Mouse (Mus musculus) ovary, adult 2 months (tissue): ENCODE data around the gene Ip6k1. TPM values are rescaled to one million over a fixed set of nuclear protein-coding genes. Genes with fewer than 3 reads are reported as not detected.

Experiments used
- polyA plus RNA-seq: library from polyadenylated mRNA; depleted of rRNA; stranded (reverse); fragments of >200 nt; gene quantifications from 2 replicates; pipeline ENCODE4 v1.2.3, GENCODE M21; 2012; rRNA removed

Ip6k1 gene
- 209 and 244 TPM in 2 replicates for polyA plus RNA-seq

DNA sequence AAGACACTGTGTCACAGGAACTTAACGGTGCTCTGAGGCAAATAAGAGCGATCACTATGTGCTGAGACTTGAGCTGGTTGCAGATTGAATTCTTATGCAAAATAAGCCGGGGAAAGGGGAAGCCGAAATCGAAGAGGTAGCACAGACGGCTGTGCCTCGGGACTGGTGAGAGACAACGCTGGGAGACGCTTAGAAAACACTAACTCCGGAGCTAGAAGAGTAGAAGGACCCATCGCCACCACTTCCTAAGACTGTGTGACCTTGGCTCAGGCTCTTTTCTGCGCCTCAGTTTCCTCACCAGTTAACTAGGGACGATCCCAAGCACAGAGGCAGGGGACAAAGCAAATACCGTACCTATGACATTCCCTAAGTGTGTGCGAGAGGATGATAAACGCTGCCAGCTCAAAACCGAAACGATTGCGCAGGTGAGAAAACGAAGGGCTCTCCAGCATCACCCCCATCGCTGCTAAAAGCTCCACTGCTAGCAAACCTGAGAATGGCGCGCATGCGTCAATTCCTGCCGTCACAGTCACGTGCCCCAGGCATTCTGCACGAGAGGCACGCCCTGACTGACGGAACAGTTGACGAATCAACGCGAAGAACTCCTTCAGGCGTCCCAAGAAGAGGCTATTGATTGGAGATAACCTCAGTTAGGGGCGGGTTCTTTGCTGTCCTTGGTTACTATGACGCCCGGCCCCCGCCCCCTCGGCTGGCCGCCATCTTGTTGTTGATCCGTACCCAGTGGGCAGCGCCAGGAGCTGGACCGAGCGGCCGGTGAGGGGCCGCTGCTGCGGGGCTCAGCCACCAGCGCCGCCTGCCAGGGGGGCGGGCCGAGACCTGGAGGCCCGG is at the start of gene Ip6k1:
Gene Ip6k1 (plus strand): TSS at position 580 of the 849 bp plus-strand sequence.

DNA sequence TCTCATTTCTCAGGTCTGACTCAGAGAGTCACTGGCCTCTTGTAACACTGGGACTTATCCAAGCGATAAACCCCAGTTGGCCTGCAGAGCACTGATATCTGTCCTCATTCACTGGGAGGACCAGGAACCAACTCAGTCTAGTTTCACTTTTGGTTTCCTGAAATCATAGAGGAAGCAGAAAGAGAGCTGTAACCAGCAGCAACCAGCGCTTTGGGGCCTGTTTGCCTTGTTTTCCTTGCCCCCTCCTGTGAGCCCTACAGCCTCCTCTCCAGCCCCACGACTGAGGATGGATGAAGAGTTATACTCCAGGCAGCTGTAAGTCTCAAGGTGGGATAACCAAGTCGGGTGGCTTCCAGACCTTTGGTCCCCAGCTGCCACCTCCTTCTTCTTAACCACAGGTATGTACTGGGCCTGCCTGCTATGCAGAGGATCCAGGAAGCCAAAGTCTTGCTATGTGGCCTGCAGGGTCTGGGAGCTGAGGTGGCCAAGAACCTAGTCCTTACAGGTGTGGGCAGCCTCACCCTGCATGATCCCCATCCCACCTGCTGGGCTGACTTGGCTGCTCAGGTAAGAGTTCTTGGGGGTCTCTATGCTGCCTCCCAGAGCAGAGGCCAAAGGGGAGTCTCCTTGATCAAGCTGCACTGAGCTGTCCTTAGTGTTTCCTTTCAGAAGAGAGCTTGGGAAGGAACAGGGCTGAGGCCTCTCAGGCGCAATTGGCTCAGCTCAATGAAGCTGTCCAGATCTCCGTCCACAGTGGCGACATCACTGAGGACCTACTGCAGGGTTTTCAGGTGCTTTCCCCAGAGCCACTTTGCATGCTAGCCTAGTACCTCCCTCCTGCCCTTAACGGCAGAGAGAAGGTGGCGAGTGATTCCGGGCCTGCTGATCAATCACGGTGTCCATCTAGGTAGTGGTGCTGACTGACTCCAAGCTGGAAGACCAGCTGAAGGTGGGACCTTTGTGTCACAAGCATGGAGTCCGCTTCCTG is 26.6 kb upstream of the Ip6k1 start, which contains the start of gene Uba7:
Gene Uba7 (plus strand): TSS at position 107 of the 988 bp plus-strand sequence.

DNA sequence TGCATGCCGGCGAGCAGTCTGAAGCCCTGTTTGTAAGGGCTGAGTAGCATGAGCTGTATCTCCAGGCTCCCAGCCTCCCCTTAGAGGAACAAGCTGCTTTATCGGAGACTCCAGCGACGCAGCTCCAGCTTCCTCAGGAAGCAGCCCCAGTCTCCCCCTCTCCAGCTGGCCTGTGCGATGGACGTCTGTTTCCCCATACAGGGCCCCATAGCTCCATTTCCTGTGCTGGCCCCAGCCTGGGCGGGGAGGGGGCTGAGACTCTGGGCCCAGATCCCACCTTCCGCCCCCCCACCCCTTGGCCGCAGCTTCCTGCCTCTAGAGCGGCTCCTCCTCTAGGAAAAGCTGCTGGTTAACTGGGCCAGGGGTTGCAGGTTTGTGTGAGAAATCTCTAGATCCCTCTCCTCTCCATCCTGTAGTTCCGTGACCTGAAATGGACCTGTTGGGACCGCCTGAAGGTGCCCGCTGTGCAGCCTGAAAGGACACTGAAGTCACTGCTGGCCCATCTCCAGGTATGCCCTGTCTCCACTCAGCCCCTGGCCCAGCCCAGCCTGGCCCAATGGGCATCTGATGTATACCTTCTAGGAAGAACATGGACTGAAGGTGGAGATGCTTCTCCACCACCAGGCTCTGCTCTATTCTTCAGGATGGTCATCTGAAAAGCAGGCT is 19.5 kb upstream of the Ip6k1 start, which contains the start of gene Gm20661:
Gene Gm20661 (plus strand): TSS at position 378 of the 666 bp plus-strand sequence.

DNA sequence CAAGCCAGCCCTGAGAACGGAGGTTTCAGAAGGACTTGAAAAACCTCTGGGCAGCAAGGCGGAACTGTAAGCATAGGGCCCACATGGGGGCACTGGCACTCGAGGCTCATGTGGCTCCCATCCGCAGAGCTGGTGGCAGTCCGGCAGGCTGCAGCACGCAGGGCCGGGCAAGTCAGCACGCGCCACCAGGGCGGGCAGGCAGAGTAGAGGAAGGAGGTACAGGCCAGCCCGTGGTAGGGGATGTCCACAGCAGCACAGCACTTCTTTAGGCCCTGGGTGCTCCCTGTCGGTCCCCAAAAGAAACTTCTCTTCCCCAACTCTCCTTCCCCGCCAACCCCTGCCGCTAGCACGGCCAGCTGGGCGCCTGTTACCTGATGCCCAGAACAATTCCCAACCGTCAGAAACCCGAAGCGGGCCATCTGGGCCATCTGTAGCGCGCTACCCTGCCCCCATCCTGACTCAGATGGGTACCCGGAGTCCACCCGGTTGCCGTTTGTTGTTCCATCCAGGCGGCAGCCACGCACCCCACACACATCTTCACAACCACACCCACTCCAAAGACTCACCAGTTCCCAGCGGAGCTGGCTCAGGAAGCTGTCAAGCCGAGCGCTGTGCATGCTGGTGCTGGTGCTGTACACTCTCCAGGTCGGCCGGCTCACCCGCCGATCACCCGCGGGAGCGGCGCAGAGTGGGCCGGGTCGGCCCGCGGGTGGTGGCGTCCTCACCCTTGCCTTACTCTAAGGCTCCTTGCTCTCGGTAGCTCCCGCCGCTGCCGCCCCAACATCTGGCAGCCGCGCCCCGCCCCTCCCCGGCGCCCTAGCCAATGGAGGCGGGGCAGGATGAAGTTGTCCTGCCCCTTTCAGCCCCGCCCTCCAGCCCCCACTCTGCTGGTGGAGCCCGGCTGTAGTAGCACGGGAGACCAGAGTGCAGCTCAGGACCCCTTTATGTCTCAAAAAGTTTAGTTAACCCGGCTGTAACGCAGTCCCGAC is 16.9 kb upstream of the Ip6k1 start, which contains the start of gene Inka1:
Gene Inka1 (minus strand): TSS at position 749 of the 989 bp plus-strand sequence.

DNA sequence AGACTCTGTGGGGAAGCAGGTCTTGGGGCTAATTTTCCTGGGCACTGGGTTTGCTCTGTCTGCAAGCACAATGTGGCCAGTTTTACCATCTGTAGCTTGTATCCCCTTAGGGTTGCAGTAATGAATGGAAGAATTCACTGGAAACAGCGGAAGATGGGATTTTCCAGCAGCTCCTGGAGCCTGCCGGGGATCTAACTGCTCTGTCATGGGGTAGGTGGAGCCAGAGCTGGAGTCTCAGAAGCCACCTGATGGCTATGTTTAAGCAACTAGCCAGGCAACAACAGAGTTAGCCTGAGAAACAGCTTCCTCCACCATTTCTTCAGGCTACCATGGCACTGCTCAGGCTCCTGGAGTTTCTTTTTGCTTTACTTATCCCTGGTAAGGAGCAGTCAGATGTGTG is 10.1 kb upstream of the Ip6k1 start, which contains the start of gene Cdhr4:
Gene Cdhr4 (plus strand): TSS at position 301 of the 400 bp plus-strand sequence.

DNA sequence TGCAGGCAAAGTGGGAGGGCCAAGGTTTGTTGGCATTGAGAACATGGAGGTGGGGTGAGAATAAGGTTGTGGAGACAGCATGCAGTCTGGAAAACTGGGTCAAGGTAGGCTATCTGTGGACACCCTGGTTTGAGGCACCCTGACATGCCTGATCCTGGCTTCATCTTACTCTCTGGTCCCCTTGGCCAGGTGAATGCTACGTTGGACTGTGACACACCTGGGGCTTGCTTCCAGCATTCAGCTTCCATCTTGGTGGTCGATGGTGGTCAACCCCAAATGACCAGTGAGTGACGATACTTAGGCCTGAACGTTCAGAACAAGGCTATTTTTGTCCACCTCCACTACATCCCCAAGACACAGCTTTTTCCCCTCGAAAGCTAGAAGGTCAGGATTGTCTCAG is 6.3 kb upstream of the Ip6k1 start, which contains the start of gene Gm20662:
Gene Gm20662 (plus strand): TSS at position 301 of the 400 bp plus-strand sequence.

DNA sequence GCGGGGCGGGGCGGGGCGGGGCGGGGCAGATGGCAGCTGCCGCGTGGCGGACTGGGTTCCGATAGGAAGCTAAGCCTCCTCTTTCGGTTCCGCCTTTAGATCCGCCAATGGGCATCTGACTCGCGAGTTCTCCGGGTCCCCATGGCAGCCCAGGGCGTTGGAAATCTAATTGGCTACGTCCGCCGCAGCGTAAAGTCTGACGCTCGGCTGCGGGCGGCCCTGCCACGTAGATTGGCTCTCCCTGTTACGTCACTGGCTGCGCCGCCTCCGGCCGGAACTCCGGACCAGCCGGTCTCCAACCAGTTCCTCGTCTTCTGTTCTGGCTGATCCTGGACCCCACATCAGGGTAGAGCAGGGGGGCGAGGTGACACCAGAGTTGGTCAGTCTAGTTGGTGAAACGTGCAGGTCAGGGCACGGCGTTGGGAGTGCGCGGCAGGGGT is 46.7 kb downstream of the Ip6k1 start, which contains the start of gene Gmppb:
Gene Gmppb (plus strand): TSS at position 227 of the 440 bp plus-strand sequence.

DNA sequence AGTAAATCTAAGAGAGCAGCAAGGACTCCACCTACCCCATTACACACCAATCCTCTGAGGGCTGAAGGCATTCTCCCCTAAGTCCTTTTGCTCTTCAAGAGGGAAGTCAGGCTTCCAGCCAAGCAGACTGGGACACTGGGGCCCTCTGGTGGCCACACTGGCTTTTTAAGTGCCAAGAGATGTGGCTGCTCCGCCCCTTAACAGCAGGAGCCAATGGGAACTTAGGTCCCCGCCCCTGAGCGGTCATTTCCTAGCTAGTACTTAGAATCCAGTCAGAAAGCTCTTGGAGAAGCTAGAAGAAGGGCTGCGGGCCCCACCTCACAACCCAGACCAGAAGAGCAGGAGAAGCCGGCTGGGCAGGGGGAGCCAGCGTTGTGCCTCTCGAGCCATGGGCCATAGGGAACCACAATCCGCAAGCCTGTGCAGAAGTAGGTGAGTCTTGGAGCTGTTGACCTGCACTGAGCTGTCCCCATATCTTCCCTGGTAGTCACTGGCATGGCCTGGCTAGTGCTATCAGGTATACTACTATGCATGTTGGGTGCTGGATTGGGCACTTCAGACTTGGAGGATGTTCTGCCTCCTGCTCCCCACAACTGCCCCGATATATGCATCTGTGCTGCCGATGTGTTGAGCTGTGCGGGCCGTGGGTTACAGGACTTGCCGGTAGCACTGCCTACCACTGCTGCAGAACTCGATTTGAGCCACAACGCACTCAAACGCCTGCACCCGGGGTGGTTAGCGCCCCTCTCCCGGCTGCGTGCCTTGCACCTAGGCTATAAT is 50.8 kb downstream of the Ip6k1 start, which contains the start of gene Amigo3:
Gene Amigo3 (plus strand): TSS at position 275 of the 780 bp plus-strand sequence.

DNA sequence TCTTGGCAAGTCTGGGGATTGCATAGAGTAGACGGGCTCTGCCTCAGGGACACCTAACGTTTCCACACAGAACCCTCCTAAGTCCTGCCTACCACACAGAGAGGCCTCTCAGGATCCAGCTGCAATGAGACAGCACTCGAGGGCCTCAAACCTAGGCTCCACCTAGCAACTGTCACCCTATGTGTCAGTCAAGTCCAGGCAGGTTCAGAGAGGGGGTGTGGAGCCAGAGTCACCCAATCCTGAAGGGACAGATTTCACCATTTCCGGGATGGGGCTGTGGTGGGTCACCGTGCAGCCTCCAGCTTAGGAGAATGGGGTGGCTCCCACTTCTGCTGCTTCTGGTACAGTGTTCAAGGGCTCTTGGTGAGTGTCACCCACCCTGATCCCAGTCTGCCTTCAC is 77.9 kb downstream of the Ip6k1 start, which contains the start of gene Mst1:
Gene Mst1 (plus strand): TSS at position 269 of the 400 bp plus-strand sequence.

DNA sequence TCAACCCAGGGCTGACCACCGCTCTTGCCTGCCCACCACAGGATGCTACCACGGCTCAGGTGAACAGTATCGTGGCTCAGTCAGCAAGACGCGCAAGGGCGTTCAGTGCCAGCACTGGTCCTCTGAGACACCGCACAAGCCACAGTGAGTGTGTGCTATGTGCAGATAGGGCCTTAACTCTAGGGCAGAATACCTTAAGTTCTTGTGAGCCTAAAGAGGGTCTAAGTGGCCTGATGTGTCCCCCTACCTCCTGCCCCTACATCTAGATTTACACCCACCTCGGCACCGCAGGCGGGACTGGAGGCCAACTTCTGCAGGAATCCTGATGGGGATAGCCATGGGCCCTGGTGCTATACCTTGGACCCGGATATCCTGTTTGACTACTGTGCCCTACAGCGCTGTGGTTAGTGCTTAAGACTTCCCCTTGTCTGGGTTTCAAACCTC is 80.7 kb downstream of the Ip6k1 start, which contains the start of gene Rnf123:
Gene Rnf123 (minus strand): TSS at position 359 of the 444 bp plus-strand sequence.

DNA sequence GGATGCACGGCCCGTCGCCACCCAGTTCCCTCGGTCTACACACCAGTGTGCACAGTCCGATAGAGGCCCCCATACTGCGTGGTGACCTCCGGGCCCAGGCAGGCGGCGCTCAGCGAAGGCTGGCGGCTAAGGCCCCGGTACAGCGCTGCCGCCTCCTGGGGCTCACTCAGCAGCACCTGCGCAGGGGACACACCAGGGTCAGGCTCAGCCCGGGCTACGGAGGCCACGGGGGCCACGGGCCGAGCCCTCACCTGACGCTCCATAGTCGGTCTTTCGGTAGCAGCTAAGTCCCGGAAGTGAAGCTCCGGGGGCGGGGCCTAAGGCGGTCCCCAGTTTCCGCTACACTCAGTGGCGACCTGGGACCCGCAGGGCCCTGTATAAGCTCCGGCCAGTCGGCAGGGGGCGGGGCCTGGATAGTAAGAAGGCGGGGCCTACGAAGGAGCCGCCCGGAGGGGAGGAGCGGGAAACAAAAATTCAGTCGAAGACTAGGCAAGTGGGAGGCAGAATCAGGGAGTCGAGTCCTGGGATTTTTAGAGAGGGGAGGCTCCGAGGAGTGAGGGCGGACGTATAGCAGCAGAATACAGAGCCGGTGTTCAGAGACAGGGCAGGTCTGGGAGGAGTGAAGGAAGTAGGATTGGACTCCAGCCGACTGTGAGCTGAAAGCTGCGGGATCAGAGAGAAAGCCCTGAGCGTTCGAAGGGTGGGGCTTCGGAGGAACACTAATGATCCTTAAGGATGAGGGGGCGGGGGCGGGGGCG is 92.1 kb downstream of the Ip6k1 start, which contains the start of gene Apeh:
Gene Apeh (minus strand): TSS at position 423 of the 758 bp plus-strand sequence.

Other genes with a start within 250 kb of the Ip6k1 start
- gene Rbm5, start 231.5 kb upstream of the Ip6k1 start, polyA plus RNA-seq: 69.0 and 96.6 TPM in 2 replicates
- 16.1 and 17.1 TPM in 2 replicates for gene Rbm6, start 129.3 kb upstream of the Ip6k1 start, polyA plus RNA-seq
- gene Mon1a, start 114.3 kb upstream of the Ip6k1 start, polyA plus RNA-seq: 42.1 and 43.0 TPM in 2 replicates
- 48.6 and 48.9 TPM in 2 replicates for gene Mst1r, start 95.6 kb upstream of the Ip6k1 start, polyA plus RNA-seq
- not detected in 2 replicates for gene Actl11, start 74.0 kb upstream of the Ip6k1 start, polyA plus RNA-seq
- gene Camkv, start 66.8 kb upstream of the Ip6k1 start, polyA plus RNA-seq: 0.30 and 0.47 TPM in 2 replicates
- 1.5 and 3.1 TPM in 2 replicates for gene Traip, start 52.4 kb upstream of the Ip6k1 start, polyA plus RNA-seq
- 58.8 and 64.4 TPM in 2 replicates for gene Uba7, start 27.0 kb upstream of the Ip6k1 start, polyA plus RNA-seq
- 2.7 TPM in 2 replicates for gene Gm20661, start 19.4 kb upstream of the Ip6k1 start, polyA plus RNA-seq
- gene Inka1, start 16.6 kb upstream of the Ip6k1 start, polyA plus RNA-seq: 21.3 and 24.2 TPM in 2 replicates
- 99.9 and 106 TPM in 2 replicates for gene Cdhr4, start 10.0 kb upstream of the Ip6k1 start, polyA plus RNA-seq
- 6.8 and 10.1 TPM in 2 replicates for gene Gm20662, start 6.2 kb upstream of the Ip6k1 start, polyA plus RNA-seq
- 21.7 and 28.2 TPM in 2 replicates for gene Gmppb, start 46.7 kb downstream of the Ip6k1 start, polyA plus RNA-seq
- 6.8 and 8.7 TPM in 2 replicates for gene Amigo3, start 50.7 kb downstream of the Ip6k1 start, polyA plus RNA-seq
- 0.25 and 0.45 TPM in 2 replicates for gene Mst1, start 77.9 kb downstream of the Ip6k1 start, polyA plus RNA-seq
- 113 and 122 TPM in 2 replicates for gene Rnf123, start 80.8 kb downstream of the Ip6k1 start, polyA plus RNA-seq
- 90.7 and 116 TPM in 2 replicates for gene Apeh, start 92.1 kb downstream of the Ip6k1 start, polyA plus RNA-seq
- 1.9 and 2.0 TPM in 2 replicates for gene Bsn, start 187.9 kb downstream of the Ip6k1 start, polyA plus RNA-seq